Mouse (Mus musculus) bone marrow macrophage, adult 2 months (primary cell): ENCODE results near the gene Ptger2. TPM values are rescaled to one million over a fixed set of nuclear protein-coding genes. Genes with fewer than 3 reads are reported as not detected.

ENCODE experiments used
- H3K27ac ChIP-seq: 2 replicates; pipeline ENCODE4 v1.5.1; 2012; ENCODE audit warnings: low read depth, low read length; ENCODE audit not compliant: insufficient read depth
- H3K4me1 ChIP-seq: 2 replicates; pipeline ENCODE4 v1.6.1; 2012; ENCODE audit warnings: low read length; ENCODE audit not compliant: control insufficient read depth, insufficient read depth
- H3K4me3 ChIP-seq: 2 replicates; pipeline ENCODE4 v1.5.1; 2012; ENCODE audit warnings: mild to moderate bottlenecking, low read length, moderate library complexity; ENCODE audit not compliant: insufficient read depth
- CTCF ChIP-seq: IDR thresholded peaks from 2 replicates; pipeline ENCODE4 v1.5.1; 2012; ENCODE audit warnings: low read depth, mild to moderate bottlenecking, low read length, moderate library complexity
- POLR2A ChIP-seq: IDR thresholded peaks from 2 replicates; pipeline ENCODE4 v1.6.1; 2012; ENCODE audit warnings: mild to moderate bottlenecking, low read depth, low read length, borderline replicate concordance
- polyA plus RNA-seq: library from polyadenylated mRNA; stranded (reverse); fragments of >200 nt; gene quantifications from 2 replicates; pipeline ENCODE4 v1.2.4, GENCODE M21; 2012; ENCODE audit not compliant: missing spikeins, insufficient read depth, insufficient read length

Ptger2 gene
- polyA plus RNA-seq, 1 experiment = 6.1 TPM

DNA sequence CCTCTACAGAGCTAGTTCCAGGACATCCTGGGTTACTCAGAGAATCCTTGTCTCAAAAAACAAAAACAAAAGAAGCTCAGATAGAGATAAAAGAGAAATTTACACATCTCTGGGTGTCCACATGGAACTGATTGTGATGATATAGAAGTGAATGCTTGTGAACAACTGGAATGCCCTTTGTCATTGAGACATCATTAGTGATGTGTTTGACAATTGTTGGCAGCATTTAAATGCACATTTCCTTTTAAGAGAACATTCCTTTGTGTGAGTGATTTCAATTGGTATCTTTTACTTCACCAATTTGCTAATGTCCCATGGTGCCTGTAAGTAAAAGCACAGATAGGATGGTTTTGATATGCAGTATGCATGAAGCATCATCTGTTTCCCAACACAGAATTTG lies 6.3 kb downstream of the Ptger2 start:
- no peak overlapping the region for H3K4me3 ChIP-seq
- no peak overlapping the region for H3K27ac ChIP-seq
- H3K4me1 ChIP-seq = peaks cover 10% of the 10 kb centered on the region; the same call in 1 of the 2 replicates
- TF ChIP-seq CTCF (no peak), POLR2A (no peak)

DNA sequence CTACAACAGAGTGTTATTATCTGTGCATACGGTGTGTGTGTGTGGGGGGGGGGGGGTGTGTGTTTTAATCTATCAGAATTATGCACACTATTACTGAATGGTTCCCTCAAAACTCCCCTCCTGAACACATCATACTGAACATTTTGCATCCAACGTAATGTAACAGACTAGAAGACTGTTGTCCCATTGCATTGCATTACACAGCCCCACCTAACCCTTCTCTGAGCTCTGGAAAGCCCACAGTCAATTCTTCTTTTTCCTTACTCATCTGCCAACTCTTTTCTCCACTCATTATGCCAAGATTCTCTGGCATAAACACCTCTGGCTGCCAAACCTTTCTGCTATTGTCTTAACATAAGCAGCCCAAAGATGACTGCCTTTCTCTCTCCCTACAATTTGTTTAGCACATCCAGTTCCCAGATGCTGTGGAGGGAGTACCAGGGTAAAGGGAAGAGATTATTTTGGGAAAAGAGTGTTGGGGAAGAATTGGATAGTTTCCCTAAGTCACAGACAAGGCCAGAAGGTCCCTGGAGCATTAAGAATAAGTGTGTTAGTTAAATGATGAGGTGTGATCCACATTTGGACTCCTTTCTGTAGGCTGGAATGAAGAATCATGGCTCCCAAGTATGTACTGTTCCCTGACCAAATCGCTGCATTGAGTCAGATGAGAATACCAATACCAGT lies 12.2 kb downstream of the Ptger2 start:
- H3K27ac ChIP-seq = no peak overlapping the region
- TF ChIP-seq CTCF (no peak), POLR2A (no peak)
- H3K4me3 ChIP-seq = no peak overlapping the region
- peaks cover 3% of the 10 kb centered on the region for H3K4me1 ChIP-seq

DNA sequence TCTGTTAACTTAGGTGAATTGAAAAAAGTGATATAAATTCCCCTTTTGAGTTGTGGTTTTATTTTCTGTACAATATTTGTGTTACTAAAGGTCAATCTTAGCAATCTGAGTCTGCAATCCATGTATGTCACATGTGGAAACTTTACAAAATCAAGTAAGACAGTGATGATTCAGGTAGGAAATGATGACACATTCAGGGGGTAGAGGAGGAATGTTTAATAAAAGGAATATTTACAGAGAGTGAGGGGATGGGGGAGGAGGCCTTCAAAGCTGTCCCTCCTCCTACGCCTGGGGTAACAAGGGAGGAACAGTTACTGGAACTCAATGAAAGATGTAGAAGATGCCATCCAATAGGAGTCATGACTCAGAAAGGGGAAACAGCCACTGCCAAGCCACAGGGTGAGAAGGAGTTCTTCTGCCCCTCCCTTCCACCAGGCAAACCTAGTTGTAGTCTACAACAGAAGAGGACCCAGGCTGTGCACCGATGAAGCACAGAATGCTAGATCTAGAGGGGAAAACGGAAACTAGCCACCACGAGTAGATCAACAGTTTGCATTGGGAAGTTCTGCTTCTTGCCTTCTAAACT lies 17.8 kb downstream of the Ptger2 start:
- no peak for TF ChIP-seq POLR2A
- no peak for TF ChIP-seq CTCF
- peaks cover 9% of the 10 kb centered on the region for H3K4me1 ChIP-seq

DNA sequence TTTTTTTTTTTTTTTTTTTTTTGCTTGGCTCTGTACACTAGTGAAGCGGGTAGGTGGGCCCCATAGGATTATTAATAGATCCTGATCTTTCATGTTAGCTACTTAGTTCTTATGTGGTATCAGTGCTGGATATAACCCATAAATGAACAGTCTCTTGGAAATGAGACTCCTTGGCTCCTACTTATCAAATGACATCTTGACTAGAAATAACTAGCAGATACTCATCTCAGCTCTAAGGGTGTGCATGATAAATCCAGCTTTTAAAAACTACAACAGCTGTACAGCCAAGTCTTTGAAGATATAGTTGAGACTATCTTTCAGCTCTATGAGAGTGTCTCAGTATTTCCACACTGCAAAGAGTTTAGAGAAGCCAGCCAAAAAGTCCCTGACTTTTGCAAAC lies 21.2 kb downstream of the Ptger2 start:
- Histone ChIP-seq H3K4me1 (peaks cover 9% of the 10 kb centered on the region), H3K27ac (no peak overlapping the region), H3K4me3 (no peak overlapping the region)
- TF ChIP-seq POLR2A = no peak
- TF ChIP-seq CTCF = no peak

More for the DNA sequence above, 17.8 kb downstream of the Ptger2 start:
- no peak overlapping the region for H3K27ac ChIP-seq
- no peak overlapping the region for H3K4me3 ChIP-seq

DNA sequence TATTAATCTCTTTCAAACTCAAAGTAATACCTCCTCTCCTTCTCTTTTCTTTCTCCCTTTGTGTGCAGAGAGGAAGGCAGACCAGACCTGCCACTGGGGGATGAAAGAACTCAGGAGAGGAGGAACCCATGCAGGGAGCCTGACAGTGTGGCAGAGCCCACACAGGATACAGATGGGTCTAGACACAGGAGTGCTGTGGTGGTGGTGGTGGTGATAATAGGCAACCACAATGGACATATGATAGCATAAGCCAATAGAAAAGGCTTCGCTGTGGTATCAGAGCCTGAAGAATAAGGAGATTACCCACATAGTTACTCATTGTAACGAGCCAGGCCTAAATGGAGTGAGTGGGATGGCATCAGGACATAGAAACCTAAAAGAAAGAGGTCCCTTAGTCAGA lies 23.3 kb downstream of the Ptger2 start:
- no peak for TF ChIP-seq POLR2A
- TF ChIP-seq CTCF = no peak

DNA sequence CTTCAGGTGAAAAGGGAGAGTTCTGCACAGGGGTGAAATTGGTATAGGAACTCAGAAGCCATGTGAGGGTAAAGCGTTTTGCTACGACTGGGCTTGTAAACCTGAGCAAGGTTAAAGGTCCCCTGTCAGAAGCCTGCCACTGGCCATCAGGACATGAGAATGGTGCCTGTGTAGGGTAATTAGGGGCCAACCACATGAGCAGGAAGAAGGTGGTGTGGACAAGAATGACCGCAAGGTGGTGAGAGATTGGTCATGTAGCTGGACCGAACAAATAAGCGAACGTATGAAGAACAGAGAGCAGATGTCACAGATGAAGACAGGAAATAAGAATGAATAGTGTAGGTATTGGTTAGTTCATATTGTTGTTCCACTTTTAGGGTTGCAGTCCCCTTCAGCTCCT lies 23.7 kb downstream of the Ptger2 start:
- no peak for TF ChIP-seq CTCF
- no peak for TF ChIP-seq POLR2A
- Histone ChIP-seq H3K4me1 (peaks cover 1% of the 10 kb centered on the region), H3K4me3 (no peak overlapping the region), H3K27ac (no peak overlapping the region)

More for the DNA sequence above, 23.3 kb downstream of the Ptger2 start:
- Histone ChIP-seq H3K4me3 (no peak overlapping the region), H3K4me1 (peaks cover 5% of the 10 kb centered on the region), H3K27ac (no peak overlapping the region)

DNA sequence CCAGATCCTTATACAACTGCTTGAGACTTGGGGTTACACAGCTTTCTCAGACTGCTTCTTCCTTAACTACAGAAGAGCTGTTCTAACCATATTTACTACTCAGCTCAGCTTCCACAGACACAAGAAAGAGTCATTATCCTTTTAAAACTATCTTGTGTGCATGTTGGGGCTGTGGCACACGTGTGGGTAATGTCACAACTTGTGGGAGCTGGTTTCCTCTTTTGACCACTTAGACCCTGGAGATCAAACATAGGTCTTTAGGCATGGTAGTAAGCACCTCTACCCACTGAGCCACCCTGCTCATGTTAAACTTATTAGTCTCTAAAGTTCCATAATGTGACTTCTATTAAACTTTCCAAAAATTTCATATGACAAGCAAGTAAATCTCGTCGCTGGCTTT lies 33.6 kb downstream of the Ptger2 start:
- 0 out of 2 replicates have a peak, but pooled peaks cover 4% of the 10 kb centered on the region for H3K4me1 ChIP-seq
- TF ChIP-seq CTCF = no peak
- no peak for TF ChIP-seq POLR2A
- no peak overlapping the region for H3K4me3 ChIP-seq
- no peak overlapping the region for H3K27ac ChIP-seq

DNA sequence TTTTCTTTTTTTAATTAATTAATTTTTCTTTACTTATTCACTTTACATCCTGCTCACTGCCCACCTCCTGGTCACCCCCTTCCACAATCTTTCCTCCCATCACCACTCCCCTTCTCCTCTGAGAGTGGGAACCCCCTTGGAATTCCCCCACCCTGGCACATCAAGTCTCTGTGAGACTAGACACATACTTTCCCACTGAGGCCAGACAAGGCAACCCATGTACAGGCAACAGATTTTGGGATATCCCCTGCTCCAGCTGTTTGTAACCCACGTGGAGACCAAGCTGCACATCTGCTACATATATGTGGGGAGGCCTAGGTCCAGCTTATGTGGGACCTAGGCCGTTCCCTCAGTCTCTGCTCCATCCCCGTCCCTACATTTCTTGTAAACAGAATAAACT lies 46.3 kb downstream of the Ptger2 start:
- Histone ChIP-seq H3K4me1 (peaks cover 23% of the 10 kb centered on the region), H3K4me3 (no peak overlapping the region), H3K27ac (no peak overlapping the region)
- TF ChIP-seq POLR2A (no peak), CTCF (no peak)

DNA sequence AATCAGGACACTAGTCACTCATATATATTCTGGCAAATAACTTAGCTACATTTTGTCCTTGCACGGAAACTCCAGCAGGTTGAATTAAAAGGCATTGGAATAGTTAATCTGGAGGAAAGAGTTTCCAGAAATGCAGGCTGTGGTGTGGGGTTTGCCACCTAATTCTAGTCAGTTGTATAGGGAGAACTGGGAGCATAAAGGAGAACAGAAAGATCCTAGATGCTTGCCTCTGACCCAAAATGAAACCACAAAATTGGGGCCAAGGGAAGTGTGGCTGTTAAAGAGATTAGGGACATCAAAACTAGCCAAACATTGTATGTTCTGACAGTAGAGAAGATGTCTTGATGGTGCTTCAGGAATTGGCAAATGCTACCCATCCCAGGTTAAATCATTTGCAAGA lies 48.6 kb downstream of the Ptger2 start:
- H3K27ac ChIP-seq = no peak overlapping the region
- no peak overlapping the region for H3K4me3 ChIP-seq
- peaks cover 41% of the 10 kb centered on the region for H3K4me1 ChIP-seq
- TF ChIP-seq CTCF = no peak

DNA sequence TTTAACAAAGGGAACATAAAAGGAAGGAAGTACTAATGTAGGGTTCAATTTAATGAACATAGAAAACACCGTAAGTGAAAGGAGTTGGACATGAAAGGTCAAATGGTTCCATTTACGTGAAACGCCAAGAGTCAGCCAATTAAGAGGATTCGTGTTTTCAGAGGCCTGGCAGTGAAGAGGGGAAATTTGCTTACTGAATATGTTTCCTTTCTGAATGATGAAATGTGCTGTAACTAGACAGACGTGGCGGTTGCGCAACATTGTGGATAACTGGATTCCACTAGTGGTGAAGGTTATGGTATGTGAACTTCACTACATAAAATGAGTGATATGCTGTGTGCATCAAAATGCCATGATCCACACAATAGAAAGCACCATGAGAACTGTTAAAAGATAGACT lies 50.1 kb downstream of the Ptger2 start:
- no peak overlapping the region for H3K4me3 ChIP-seq
- TF ChIP-seq CTCF (no peak), POLR2A (no peak)
- H3K4me1 ChIP-seq = peaks cover 44% of the 10 kb centered on the region
- H3K27ac ChIP-seq = peak overlapping the region; percentile 72

DNA sequence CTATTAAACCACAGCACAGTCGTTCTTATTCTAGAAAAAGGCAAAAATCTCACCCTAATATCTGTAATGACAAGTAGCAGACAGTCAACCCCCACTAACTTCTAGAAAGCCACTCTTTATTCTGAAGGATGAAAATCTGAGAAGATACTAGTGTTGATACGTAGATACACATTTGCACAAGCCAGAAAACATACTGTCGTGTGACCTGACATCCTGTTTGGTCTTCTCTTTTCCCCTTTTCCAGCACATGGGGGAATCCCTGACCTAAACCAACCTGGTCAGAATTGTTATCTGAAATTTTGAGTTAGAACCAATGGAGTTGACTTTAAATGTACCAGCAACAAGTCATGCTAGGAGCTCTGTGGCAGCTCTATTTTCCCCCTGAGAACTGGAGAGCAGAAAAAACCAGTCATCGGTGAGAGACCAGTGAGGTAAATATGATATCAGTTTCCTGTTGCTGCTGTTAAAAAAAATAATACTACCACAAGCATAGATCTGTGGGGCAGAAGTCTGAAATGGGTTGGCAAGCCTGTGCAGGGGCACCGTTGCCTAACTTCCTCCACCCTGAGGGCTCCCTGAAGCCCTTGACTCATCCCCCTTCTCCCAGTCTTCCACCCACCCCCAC lies 53.0 kb downstream of the Ptger2 start:
- H3K4me1 ChIP-seq = peaks cover 42% of the 10 kb centered on the region
- H3K27ac ChIP-seq = peak overlapping the region; percentile 65
- no peak overlapping the region for H3K4me3 ChIP-seq
- TF ChIP-seq POLR2A (no peak), CTCF (no peak)
